Mouse (Mus musculus) monocyte, adult 2 months (primary cell): Measurements from ENCODE around the gene Itga11.

Source experiments
- DNase-seq, 2 experiments: peaks; one replicate each; pipeline ENCODE4 v3.0.0; 2022; ENCODE audit warnings: low spot score in 2 of 2, low read depth in 1 of 2

Itga11 gene

GRCm38 (mm10) chr9:62679398-62679797, 1.8 kb downstream of the Itga11 start:
- DNase-seq = no peak

GRCm38 (mm10) chr9:62684311-62684710, 6.7 kb downstream of the Itga11 start:
- DNase-seq = no peak

GRCm38 (mm10) chr9:62689748-62690147, 12.1 kb downstream of the Itga11 start:
- no peak for DNase-seq

GRCm38 (mm10) chr9:62694054-62694453, 16.4 kb downstream of the Itga11 start:
- DNase-seq = no peak

GRCm38 (mm10) chr9:62695210-62695609, 17.6 kb downstream of the Itga11 start:
- no peak for DNase-seq

- DNase-seq = no peak
Observed at GRCm38 (mm10) chr9:62696799-62697198, 19.2 kb downstream of the Itga11 start.

- DNase-seq = no peak
Observed at GRCm38 (mm10) chr9:62707267-62707666, 29.6 kb downstream of the Itga11 start.

GRCm38 (mm10) chr9:62707870-62708269, 30.2 kb downstream of the Itga11 start:
- no peak for DNase-seq

GRCm38 (mm10) chr9:62709983-62710382, 32.4 kb downstream of the Itga11 start:
- DNase-seq = no peak

GRCm38 (mm10) chr9:62712374-62712773, 34.7 kb downstream of the Itga11 start:
- no peak for DNase-seq

GRCm38 (mm10) chr9:62713040-62713439, 35.4 kb downstream of the Itga11 start:
- DNase-seq = no peak

GRCm38 (mm10) chr9:62714336-62714735, 36.7 kb downstream of the Itga11 start:
- DNase-seq = no peak

GRCm38 (mm10) chr9:62717982-62718381, 40.4 kb downstream of the Itga11 start:
- DNase-seq = no peak

- DNase-seq = no peak
Observed at GRCm38 (mm10) chr9:62721791-62722190, 44.2 kb downstream of the Itga11 start.

- DNase-seq = no peak
Observed at GRCm38 (mm10) chr9:62722716-62723115, 45.1 kb downstream of the Itga11 start.

- DNase-seq = no peak
Observed at GRCm38 (mm10) chr9:62724175-62724574, 46.5 kb downstream of the Itga11 start.

- DNase-seq = no peak
Observed at GRCm38 (mm10) chr9:62725247-62725646, 47.6 kb downstream of the Itga11 start.

- no peak for DNase-seq
Observed at GRCm38 (mm10) chr9:62726472-62726871, 48.8 kb downstream of the Itga11 start.

GRCm38 (mm10) chr9:62744558-62745275, 67.1 kb downstream of the Itga11 start:
- no peak for DNase-seq

GRCm38 (mm10) chr9:62746646-62747045, 69.0 kb downstream of the Itga11 start:
- DNase-seq = no peak

GRCm38 (mm10) chr9:62749666-62750065, 72.0 kb downstream of the Itga11 start:
- no peak for DNase-seq

GRCm38 (mm10) chr9:62750381-62750780, 72.8 kb downstream of the Itga11 start:
- DNase-seq = no peak

GRCm38 (mm10) chr9:62758288-62758687, 80.7 kb downstream of the Itga11 start:
- DNase-seq = no peak
